Mouse (Mus musculus) leukemia stem cell, adult 10-12 weeks (primary cell): Measurements from ENCODE around the gene Plcg2. TPM values are rescaled to one million over a fixed set of nuclear protein-coding genes. Genes with fewer than 3 reads are reported as not detected.

ENCODE experiments used
- polyA plus RNA-seq: library from polyadenylated mRNA; stranded (reverse); fragments of >175 nt; gene quantifications from 2 replicates; pipeline ENCODE4 v1.2.3, GENCODE M21; 2012; ENCODE audit warnings: low replicate concordance

Plcg2 gene
- polyA plus RNA-seq = 9.8 and 10.5 TPM in 2 replicates

DNA sequence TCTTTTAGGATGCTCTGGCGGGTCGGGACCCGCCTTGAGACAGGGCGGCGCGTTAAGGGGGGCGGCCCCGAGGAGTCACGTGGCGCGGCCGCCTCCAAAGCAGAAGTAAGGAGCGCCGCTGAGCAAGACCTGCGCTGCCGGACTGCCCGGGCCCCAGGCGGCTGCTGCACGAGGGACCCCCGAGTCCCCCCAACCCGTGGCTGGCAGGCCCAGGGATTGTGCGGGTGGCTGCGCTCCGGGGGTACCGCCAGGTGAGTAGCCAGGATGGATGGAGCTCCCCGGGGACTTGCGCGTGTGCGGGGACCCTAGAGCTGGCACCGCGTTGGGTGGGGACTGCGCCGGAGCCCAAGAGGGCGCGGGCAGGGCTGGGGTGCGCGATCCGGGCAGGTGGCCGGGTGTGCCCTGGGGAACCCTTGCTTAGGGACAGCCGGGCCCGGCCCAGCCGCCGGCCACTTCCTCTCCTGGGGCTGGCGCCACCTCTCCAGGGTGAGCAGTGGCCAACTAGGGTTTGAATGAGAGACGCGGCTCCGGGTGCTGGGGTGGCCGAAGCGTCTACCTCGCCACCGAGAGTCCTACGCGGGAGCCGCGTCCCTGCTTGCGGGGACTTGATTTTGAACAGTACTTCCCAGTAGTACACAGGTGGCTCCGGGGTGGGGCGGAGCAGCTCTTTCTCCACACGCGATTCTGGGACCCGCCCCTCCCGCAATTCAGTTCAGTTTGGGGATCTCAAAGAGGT, at the start of gene Plcg2:
Plcg2 (plus strand) TSS at position 113 of the 736 bp plus-strand sequence.

DNA sequence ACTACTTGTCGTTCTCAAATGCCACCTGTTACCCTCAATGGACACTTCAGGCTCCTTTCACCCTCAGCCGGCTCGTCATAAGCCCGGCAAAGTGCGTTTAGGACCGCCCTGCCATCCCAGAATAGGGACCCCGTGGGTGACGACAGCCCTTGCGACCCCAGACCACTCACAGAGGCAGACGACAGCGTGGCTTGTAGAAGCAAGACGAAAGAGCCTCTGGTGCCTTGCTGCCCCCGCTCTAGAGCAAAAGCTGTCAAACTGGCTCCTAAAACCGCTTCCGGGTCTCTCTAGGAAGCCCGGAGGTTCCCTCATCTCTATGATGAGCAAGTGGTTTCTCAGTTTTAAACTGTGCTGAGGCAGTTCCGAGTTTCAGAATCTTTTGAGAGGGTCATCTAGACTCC, 175.3 kb downstream of the Plcg2 start, which contains the start of gene Sdr42e1:
Sdr42e1 (minus strand) TSS at position 260 of the 401 bp plus-strand sequence.

Other genes starting within 250 kb of the Plcg2 start
- 87.4 and 96.8 TPM in 2 replicates for gene Cmip, start 241.2 kb upstream of the Plcg2 start, polyA plus RNA-seq
- gene Sdr42e1, start 175.4 kb downstream of the Plcg2 start, polyA plus RNA-seq = 0.30 TPM in 1 of 2 replicates, not detected in the other
- 0.57 TPM in 1 of 2 replicates, not detected in the other for gene Hsd17b2, start 203.6 kb downstream of the Plcg2 start, polyA plus RNA-seq